20 mouse cellular contexts compared by ENCODE assay signal in the genomic region with DNA sequence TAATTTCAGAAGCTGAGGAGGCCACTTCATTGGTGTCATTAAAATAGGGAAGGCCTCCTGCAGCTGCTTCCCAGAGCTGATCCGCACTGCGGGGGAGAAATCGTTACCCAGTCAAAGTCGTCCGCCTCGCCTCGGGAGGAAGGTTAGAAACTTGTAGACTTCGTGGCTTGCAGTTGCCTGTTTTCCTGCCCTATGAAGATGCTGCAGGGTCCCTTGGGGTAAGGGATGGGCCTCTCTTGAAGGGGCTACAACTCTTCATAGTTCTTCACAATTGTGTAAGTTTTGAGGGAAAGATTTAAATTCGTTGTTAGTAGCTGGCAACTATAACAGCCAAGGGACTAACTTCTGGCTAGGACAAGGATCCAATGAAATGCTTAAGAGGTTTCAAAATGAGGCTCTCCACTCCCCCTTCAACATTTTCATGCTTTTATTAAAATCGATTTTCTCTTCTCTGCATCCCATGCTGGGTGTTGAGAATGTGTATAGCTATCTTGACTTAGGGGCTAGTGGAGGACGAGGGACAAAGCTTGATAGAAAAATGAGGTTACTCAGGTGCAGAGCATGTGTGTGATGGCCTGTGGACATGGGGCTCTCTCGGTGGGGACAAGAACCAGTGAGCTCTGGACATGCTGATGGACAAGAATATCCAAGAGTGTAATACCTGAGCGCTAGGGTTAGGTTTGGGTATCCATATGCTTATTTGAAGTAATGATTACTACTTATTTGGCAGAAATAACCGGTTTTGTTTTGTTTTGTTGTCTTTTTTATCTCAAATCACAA. TPM values are rescaled to one million over a fixed set of nuclear protein-coding genes. Genes with fewer than 3 reads are reported as not detected.
A peak's percentile ranks its signal among the peaks of the same experiment; 100 is the strongest.
DNase-seq lines count a peak whose midpoint lies in the region; ATAC-seq and TF ChIP-seq lines count a peak whose summit lies in the region.
"Had no signal": no experiment of that assay in that cellular context is flagged by ENCODE, and none has a peak within 500 bp of the region (broad histone marks: within the 10 kb centered on the region; RNA-seq: fewer than 3 reads in every experiment).

No protein-coding gene starts in this region.

- H3K4me2 ChIP-seq in midbrain, embryonic 14.5 days (ENCODE audit: low read length) = no peak overlapping the region
- H3K4me2 ChIP-seq in midbrain, embryonic 13.5 days (replicated peaks) = no peak overlapping the region
- 0 out of 2 replicates have a peak overlapping the region, but pooled peaks have one; percentile 14 for H3K4me2 ChIP-seq in stomach, embryonic 16.5 days (ENCODE audit: low read depth, low read length)
- H3K4me2 ChIP-seq: hindbrain, embryonic 14.5 days; midbrain, embryonic 12.5 days had no signal

- H3K9me3 ChIP-seq in midbrain, embryonic 14.5 days (ENCODE audit: control insufficient read depth, low read length) = no peaks in the 10 kb centered on the region
- H3K9me3 ChIP-seq in midbrain, embryonic 13.5 days = no peaks in the 10 kb centered on the region
- no peaks in the 10 kb centered on the region for H3K9me3 ChIP-seq in stomach, embryonic 16.5 days (replicated peaks; ENCODE audit: control insufficient read depth, low read length)
- H3K9me3 ChIP-seq: heart, embryonic 13.5 days; midbrain, embryonic 12.5 days had no signal

- no peak overlapping the region for H3K27ac ChIP-seq in midbrain, embryonic 14.5 days (replicated peaks; ENCODE audit: low read depth, low read length)
- no peak overlapping the region for H3K27ac ChIP-seq in midbrain, embryonic 13.5 days
- no peak overlapping the region for H3K27ac ChIP-seq in stomach, embryonic 16.5 days (ENCODE audit: low read length)
- H3K27ac ChIP-seq in thymus, adult 2 months (ENCODE audit: control insufficient read depth, insufficient read depth, low read length) = no peak overlapping the region
- H3K27ac ChIP-seq: heart, embryonic 13.5 days; hindbrain, embryonic 14.5 days; liver, embryonic 14.5 days; midbrain, embryonic 12.5 days had no signal

- H3K4me3 ChIP-seq in midbrain, embryonic 14.5 days (replicated peaks; ENCODE audit: low read depth, low read length) = no peak overlapping the region
- H3K4me3 ChIP-seq in midbrain, embryonic 13.5 days (replicated peaks) = no peak overlapping the region
- H3K4me3 ChIP-seq in stomach, embryonic 16.5 days (replicated peaks; ENCODE audit: low read length) = no peak overlapping the region
- no peak overlapping the region for H3K4me3 ChIP-seq in thymus, adult 2 months (ENCODE audit: control insufficient read depth, insufficient read depth, low read length)
- H3K4me3 ChIP-seq: midbrain, embryonic 12.5 days had no signal

- peak; percentile 51 for DNase-seq in embryo, embryonic 9.5 days (ENCODE audit: extremely low spot score)
- no peak for DNase-seq in embryo, embryonic 11 days
- peak; percentile 37 for DNase-seq in midbrain, embryonic 14.5 days
- DNase-seq in induced T-regulatory cell, adult 2 months (ENCODE audit: low read depth) = peak; percentile 31
- DNase-seq in thymus, adult 2 months = no peak
- no peak for DNase-seq in gastrocnemius, postnatal 14 days
- DNase-seq: adrenal gland, postnatal 36 days; gastrocnemius, postnatal 36 days; kidney, adult 8-10 months; thymus, postnatal 25 days had no signal

- no peak for TF ChIP-seq CTCF in thymus, adult 2 months (IDR thresholded peaks at IDR 0.05; ENCODE audit: borderline replicate concordance, control insufficient read depth, extremely low read depth, insufficient read depth, low read length, poor library complexity)

- intact Hi-C loops in gastrocnemius, postnatal 14 days (cut with DNase I; ENCODE audit: low total_unique reads) = loop anchor here (5.0 kb wide), 2 partner anchors 639 to 714 kb away; no protein-coding TSS in a partner anchor

- ATAC-seq in midbrain, embryonic 14.5 days (ENCODE audit: low FRiP score, low TSS enrichment) = no peak
- ATAC-seq in midbrain, embryonic 13.5 days = no peak
- ATAC-seq in stomach, embryonic 16.5 days (ENCODE audit: insufficient read depth, low FRiP score) = no peak
- ATAC-seq: activated CD4-positive, CD25-positive, alpha-beta regulatory T cell, adult 4 months had no signal

- 2% methylated on average over 14 of the region's 14 CpGs for WGBS in midbrain, embryonic 14.5 days
- WGBS in midbrain, embryonic 13.5 days = under 1% methylated on average over 14 of the region's 14 CpGs
- 12% methylated on average over 14 of the region's 14 CpGs for WGBS in stomach, embryonic 16.5 days
- 7% methylated on average over 14 of the region's 14 CpGs for WGBS in thymus, adult 2 months

- peaks cover 72% of the 10 kb centered on the region for H3K27me3 ChIP-seq in midbrain, embryonic 14.5 days (ENCODE audit: control insufficient read depth, insufficient read depth, low read length)
- peaks cover 90% of the 10 kb centered on the region for H3K27me3 ChIP-seq in midbrain, embryonic 13.5 days
- peaks cover 57% of the 10 kb centered on the region for H3K27me3 ChIP-seq in stomach, embryonic 16.5 days (ENCODE audit: control insufficient read depth, insufficient read depth, low read length)
- H3K27me3 ChIP-seq in thymus, adult 2 months (ENCODE audit: control insufficient read depth, insufficient read depth, low read length) = peaks cover 30% of the 10 kb centered on the region

- TF ChIP-seq POLR2A in thymus, adult 2 months (IDR thresholded peaks at IDR 0.05; ENCODE audit: control insufficient read depth, extremely low read depth, insufficient read depth, low read length, poor library complexity) = no peak

- no peak overlapping the region for H3K9ac ChIP-seq in midbrain, embryonic 14.5 days (replicated peaks; ENCODE audit: low read length)
- H3K9ac ChIP-seq in midbrain, embryonic 13.5 days (replicated peaks) = no peak overlapping the region
- H3K9ac ChIP-seq in stomach, embryonic 16.5 days (ENCODE audit: low read length) = no peak overlapping the region
- H3K9ac ChIP-seq: heart, embryonic 13.5 days; hindbrain, embryonic 14.5 days; liver, embryonic 14.5 days; midbrain, embryonic 12.5 days had no signal

- peaks cover 15% of the 10 kb centered on the region for H3K4me1 ChIP-seq in midbrain, embryonic 14.5 days (ENCODE audit: control insufficient read depth, insufficient read depth, low read length)
- H3K4me1 ChIP-seq in midbrain, embryonic 13.5 days (replicated peaks) = peaks cover 40% of the 10 kb centered on the region
- H3K4me1 ChIP-seq in stomach, embryonic 16.5 days (ENCODE audit: control insufficient read depth, insufficient read depth, low read length) = peaks cover 5% of the 10 kb centered on the region; the same call in 1 of the 2 replicates
- peaks cover 4% of the 10 kb centered on the region; the same call in 1 of the 2 replicates for H3K4me1 ChIP-seq in thymus, adult 2 months (replicated peaks; ENCODE audit: control insufficient read depth, insufficient read depth, low read length)

- no peaks in the 10 kb centered on the region for H3K36me3 ChIP-seq in midbrain, embryonic 14.5 days (ENCODE audit: control insufficient read depth, insufficient read depth, low read length)
- H3K36me3 ChIP-seq in midbrain, embryonic 13.5 days = no peaks in the 10 kb centered on the region
- H3K36me3 ChIP-seq in stomach, embryonic 16.5 days (ENCODE audit: control insufficient read depth, insufficient read depth, low read length) = no peaks in the 10 kb centered on the region
- H3K36me3 ChIP-seq in thymus, adult 2 months (ENCODE audit: control insufficient read depth, insufficient read depth, low read length) = no peaks in the 10 kb centered on the region
- H3K36me3 ChIP-seq: G1E; heart, embryonic 13.5 days; midbrain, embryonic 12.5 days had no signal

RNA-seq across cellular contexts. Expression of gene Nkx3-2, which starts 1.5 kb away (rescaled TPM):
- polyA plus RNA-seq in midbrain, embryonic 14.5 days (2014; fragmentation: Nextera tagmentation; extraction: Ambion mirVana) = not detected in 2 replicates
- not detected in 2 replicates for polyA plus RNA-seq in midbrain, embryonic 13.5 days (2015; fragmentation: Nextera tagmentation; extraction: Ambion mirVana)
- polyA plus RNA-seq in stomach, embryonic 16.5 days (2015; fragmentation: Nextera tagmentation; extraction: Ambion mirVana) = 1.9 and 2.5 TPM in 2 replicates
- polyA plus RNA-seq in thymus, adult 2 months (2012; rRNA removed) = not detected in 2 replicates
- not detected for total RNA-seq in gastrocnemius, postnatal 14 days (2021)
- total RNA-seq: adrenal gland, postnatal 36 days; G1E; gastrocnemius, postnatal 36 days had no signal
- polyA plus RNA-seq: activated CD4-positive, CD25-positive, alpha-beta regulatory T cell, adult 4 months; frontal cortex, adult 2 months; G1E; hindbrain, embryonic 14.5 days; neural tube, embryonic 14.5 days had no signal

RNA-seq across cellular contexts. Expression of gene Rab28, which starts 57.9 kb away (rescaled TPM):
- polyA plus RNA-seq in midbrain, embryonic 14.5 days (2014; fragmentation: Nextera tagmentation; extraction: Ambion mirVana) = 68.4 and 76.1 TPM in 2 replicates
- 80.3 and 83.8 TPM in 2 replicates for polyA plus RNA-seq in midbrain, embryonic 13.5 days (2015; fragmentation: Nextera tagmentation; extraction: Ambion mirVana)
- polyA plus RNA-seq in stomach, embryonic 16.5 days (2015; fragmentation: Nextera tagmentation; extraction: Ambion mirVana) = 53.3 and 65.4 TPM in 2 replicates
- 16.6 and 18.3 TPM in 2 replicates for polyA plus RNA-seq in thymus, adult 2 months (2012; rRNA removed)
- 10 to 100 TPM; 54.4 to 57.5 TPM for total RNA-seq in gastrocnemius, postnatal 14 days (2021)

Comparison
In these comparisons a context has a peak if more than half of its experiments do, and no peak if none do; other contexts are left out.
1. DNase-seq: peak in embryo, embryonic 9.5 days (single experiment), midbrain, embryonic 14.5 days (single experiment) and induced T-regulatory cell, adult 2 months (single experiment); none in embryo, embryonic 11 days (single experiment), thymus, adult 2 months (single experiment) and gastrocnemius, postnatal 14 days (single experiment).